Mouse (Mus musculus) midbrain, embryonic 12.5 days (tissue): ENCODE measurements around the gene Ddb1. TPM values are rescaled to one million over a fixed set of nuclear protein-coding genes. Genes with fewer than 3 reads are reported as not detected.
A peak's percentile ranks its signal among the peaks of the same experiment; 100 is the strongest.

Source experiments
- ATAC-seq: fragments of 200-750 bp; cut with Nextera tagmentation; 2 replicates; pipeline ENCODE4 v1.8.0; 2017; ENCODE audit warnings: low read depth, moderate TSS enrichment, moderate library complexity; ENCODE audit not compliant: low FRiP score
- H3K27ac ChIP-seq: fragments of 300-500 bp; sonication (generic); replicated peaks from 2 replicates; pipeline ENCODE4 v1.5.1; 2016; ENCODE audit warnings: mild to moderate bottlenecking
- H3K27me3 ChIP-seq: fragments of 300-500 bp; sonication (generic); 2 replicates; pipeline ENCODE4 v1.6.1; 2016; ENCODE audit warnings: mild to moderate bottlenecking
- H3K36me3 ChIP-seq: fragments of 300-500 bp; sonication (generic); 2 replicates; pipeline ENCODE4 v1.6.1; 2016
- H3K4me1 ChIP-seq: fragments of 300-500 bp; sonication (generic); 2 replicates; pipeline ENCODE4 v1.6.1; 2016
- H3K4me2 ChIP-seq: fragments of 300-500 bp; sonication (generic); replicated peaks from 2 replicates; pipeline ENCODE4 v1.6.1; 2016; ENCODE audit warnings: mild to moderate bottlenecking, moderate library complexity
- H3K4me3 ChIP-seq: fragments of 300-500 bp; sonication (generic); 2 replicates; pipeline ENCODE4 v1.5.1; 2016; ENCODE audit warnings: mild to moderate bottlenecking
- H3K9ac ChIP-seq: fragments of 300-500 bp; sonication (generic); replicated peaks from 2 replicates; pipeline ENCODE4 v1.6.1; 2016; ENCODE audit warnings: mild to moderate bottlenecking, moderate library complexity
- H3K9me3 ChIP-seq: fragments of 300-500 bp; sonication (generic); 2 replicates; pipeline ENCODE4 v1.6.1; 2016; ENCODE audit warnings: mild to moderate bottlenecking
- WGBS: fragments of 180-500 bp; shearing (Covaris S2); methylation state at CpG from one replicate; pipeline ENCODE4 v1.1.7; 2016; 5-methylcytosine and 5-hydroxymethylcytosine counted together
- polyA plus RNA-seq: library from polyadenylated mRNA; unstranded; fragments of >200 nt; fragmentation: Nextera tagmentation; extraction: Ambion mirVana; gene quantifications from 2 replicates; pipeline ENCODE4 v1.2.1, GENCODE M21; 2016

The Ddb1 gene
- polyA plus RNA-seq, 1 experiment from 2014 or later = 413 TPM

DNA sequence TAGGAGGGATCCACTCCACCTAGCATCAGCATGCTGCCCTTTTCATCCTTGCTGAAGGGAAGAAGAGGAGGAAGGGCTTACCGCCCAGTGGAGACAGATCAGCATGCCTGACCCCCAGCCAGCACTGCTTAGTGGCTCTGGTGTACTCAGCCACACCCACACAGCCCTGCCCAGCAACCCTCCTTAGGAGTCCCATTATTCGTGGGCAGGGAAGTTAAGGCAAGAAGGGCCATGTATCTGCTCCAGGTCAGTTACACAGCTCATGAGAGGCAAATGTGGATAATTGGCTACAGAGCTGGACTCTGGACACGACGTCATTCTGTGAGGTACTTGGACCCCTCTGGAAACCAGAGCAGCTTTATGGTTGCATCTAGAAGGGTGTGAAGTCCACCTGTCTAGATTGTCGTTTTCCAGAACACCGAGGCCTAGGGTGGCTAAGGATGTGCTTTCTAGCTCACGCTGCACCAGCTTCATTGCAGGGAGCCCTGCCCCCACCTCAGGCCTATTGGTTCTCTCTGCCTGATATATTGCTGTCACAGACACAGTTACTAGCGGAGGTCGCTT lies 66.8 kb downstream of the Ddb1 start:
- no peaks in the 10 kb centered on the region for H3K4me1 ChIP-seq
- H3K4me3 ChIP-seq = no peak overlapping the region
- no peaks in the 10 kb centered on the region; the same call in 1 of the 2 replicates for H3K27me3 ChIP-seq
- WGBS = 74% methylated on average over 9 of the region's 9 CpGs
- H3K36me3 ChIP-seq = no peaks in the 10 kb centered on the region
- H3K9me3 ChIP-seq = no peaks in the 10 kb centered on the region
- H3K4me2 ChIP-seq = no peak overlapping the region
- H3K27ac ChIP-seq = no peak overlapping the region
- H3K9ac ChIP-seq = no peak overlapping the region
- ATAC-seq = no peak

DNA sequence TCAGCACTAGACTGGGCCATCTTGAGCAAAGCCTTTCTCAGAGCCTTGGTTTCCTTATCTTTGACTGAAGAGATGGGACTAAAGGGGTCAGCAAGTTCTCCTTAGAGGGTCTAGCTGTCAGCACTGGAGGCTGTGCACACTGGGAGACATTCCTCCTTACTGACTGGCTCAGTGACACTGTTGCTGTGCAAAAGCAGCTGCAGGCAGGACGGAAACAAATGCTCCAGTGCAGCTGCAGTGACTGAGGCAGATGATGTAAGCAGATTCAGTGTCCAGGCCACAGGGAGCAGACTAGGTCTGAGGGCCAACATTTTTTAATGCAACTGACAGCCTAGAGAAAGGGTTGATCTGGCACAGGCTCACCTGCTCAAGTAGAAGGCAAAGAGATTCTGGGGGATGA lies 68.1 kb downstream of the Ddb1 start:
- Histone ChIP-seq H3K4me3 (no peak overlapping the region), H3K27ac (no peak overlapping the region)
- WGBS = 63% methylated on average over 1 of the region's 1 CpGs

DNA sequence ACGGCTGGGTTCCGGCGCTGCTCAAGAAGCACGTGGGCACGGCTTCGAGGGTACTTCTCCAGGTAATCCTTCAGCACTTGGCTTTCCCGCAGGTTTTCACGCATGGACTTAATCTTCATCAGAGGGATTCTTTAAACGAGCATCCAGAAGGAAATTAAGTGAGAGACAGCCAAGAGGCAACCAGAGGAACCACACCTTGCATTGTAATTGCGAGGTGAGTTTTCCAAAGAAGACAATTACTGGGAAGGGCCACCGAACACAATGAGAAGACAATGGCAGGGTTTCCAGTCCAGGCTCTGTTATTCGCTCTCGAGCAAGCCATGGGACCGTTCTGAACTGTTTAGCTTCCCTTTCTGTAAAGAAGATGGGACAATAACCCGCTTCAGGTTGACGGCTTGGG lies 71.5 kb downstream of the Ddb1 start:
- ATAC-seq = no peak
- Histone ChIP-seq H3K4me2 (no peak overlapping the region), H3K9ac (no peak overlapping the region), H3K27me3 (no peaks in the 10 kb centered on the region), H3K36me3 (no peaks in the 10 kb centered on the region), H3K27ac (no peak overlapping the region), H3K4me1 (no peaks in the 10 kb centered on the region), H3K4me3 (no peak overlapping the region), H3K9me3 (no peaks in the 10 kb centered on the region)
- WGBS = 86% methylated on average over 16 of the region's 16 CpGs

More for the DNA sequence above, 68.1 kb downstream of the Ddb1 start:
- Histone ChIP-seq H3K4me2 (no peak overlapping the region), H3K4me1 (no peaks in the 10 kb centered on the region), H3K9ac (0 out of 2 replicates have a peak overlapping the region, but pooled peaks have one; percentile 6), H3K27me3 (no peaks in the 10 kb centered on the region; the same call in 1 of the 2 replicates), H3K9me3 (no peaks in the 10 kb centered on the region), H3K36me3 (no peaks in the 10 kb centered on the region)
- ATAC-seq = no peak

DNA sequence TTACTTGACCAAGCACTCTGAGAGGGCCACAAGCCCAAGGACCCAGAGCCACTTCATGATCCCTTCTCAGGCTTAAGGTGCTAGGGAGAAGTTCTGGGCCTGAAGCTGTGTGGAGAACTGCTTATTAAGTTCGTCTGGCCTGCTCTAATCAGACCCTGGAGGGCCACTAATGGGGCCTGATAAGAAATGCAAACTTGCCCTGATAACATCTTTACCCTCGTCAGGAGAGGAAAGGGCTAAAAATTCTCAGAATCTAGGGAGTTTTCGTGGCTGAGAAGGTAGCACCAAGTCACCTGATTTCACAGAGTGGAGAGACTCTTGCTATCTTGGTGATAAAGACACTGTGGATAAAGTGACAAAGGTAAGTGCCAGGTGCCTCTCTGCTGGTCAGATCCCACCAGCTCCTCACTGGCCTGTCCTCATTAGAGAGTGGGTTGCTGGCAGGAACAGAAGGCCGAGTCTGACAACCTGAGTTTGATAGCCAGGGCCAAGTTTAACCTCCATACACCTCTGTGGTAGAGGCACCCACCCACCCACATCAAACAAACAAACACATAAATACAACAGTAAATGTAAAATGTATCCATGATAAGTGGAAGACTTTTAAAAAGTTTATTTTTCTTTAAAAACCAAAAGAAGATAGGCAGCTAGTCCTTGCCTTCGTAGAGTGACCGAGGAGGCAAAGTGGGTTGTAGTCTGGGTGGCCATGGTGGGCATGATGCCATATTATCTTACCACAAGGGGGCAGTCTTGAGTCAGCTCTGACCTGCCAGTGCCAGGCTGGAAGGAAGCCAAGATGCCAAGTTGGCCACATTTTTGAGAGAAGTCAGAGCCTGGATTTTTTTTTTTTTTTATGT lies 73.0 kb downstream of the Ddb1 start, which contains the start of gene Pga5:
Pga5 (minus strand) TSS at position 157 of the 857 bp plus-strand sequence.
- Histone ChIP-seq H3K9ac (no peak within 1 kb of the TSS), H3K4me3 (no peak within 1 kb of the TSS), H3K4me2 (no peak within 1 kb of the TSS), H3K36me3 (no peaks in the 10 kb centered on the region), H3K4me1 (no peaks in the 10 kb centered on the region), H3K9me3 (no peaks in the 10 kb centered on the region), H3K27me3 (no peaks in the 10 kb centered on the region; the same call in 1 of the 2 replicates), H3K27ac (no peak within 1 kb of the TSS)
- ATAC-seq = peak; percentile 71; the same call in 1 of the 2 replicates
- 52% methylated on average over 6 of the region's 6 CpGs for WGBS

DNA sequence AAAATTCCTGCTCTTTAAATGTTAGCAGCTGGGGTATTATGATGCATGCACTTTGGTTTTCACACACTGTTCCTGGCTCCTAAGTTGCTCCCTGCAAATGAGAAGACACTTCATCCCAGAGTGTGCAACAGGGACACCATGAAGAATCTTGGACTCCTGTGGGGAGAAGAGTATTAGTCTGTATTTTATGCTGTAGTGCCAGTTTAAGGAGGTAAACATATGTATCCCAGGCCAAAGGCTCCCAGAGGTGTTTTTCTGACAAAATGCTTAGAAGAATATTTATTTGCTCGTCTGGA lies 73.6 kb downstream of the Ddb1 start:
- Histone ChIP-seq H3K9me3 (no peaks in the 10 kb centered on the region), H3K4me2 (no peak overlapping the region), H3K27me3 (no peaks in the 10 kb centered on the region; the same call in 1 of the 2 replicates), H3K36me3 (no peaks in the 10 kb centered on the region), H3K9ac (no peak overlapping the region), H3K27ac (no peak overlapping the region), H3K4me1 (no peaks in the 10 kb centered on the region), H3K4me3 (no peak overlapping the region)
- ATAC-seq = peak; percentile 38; the same call in 1 of the 2 replicates
- 83% methylated on average over 1 of the region's 1 CpGs for WGBS

Other genes starting within 250 kb of the Ddb1 start
- gene Syt7, start 216.2 kb upstream of the Ddb1 start, polyA plus RNA-seq = 3.9 and 4.4 TPM in 2 replicates
- gene Lrrc10b, start 147.9 kb upstream of the Ddb1 start, polyA plus RNA-seq = 0.36 and 1.2 TPM in 2 replicates
- 0.27 and 1.1 TPM in 2 replicates for gene Ppp1r32, start 122.4 kb upstream of the Ddb1 start, polyA plus RNA-seq
- gene Cpsf7, start 80.1 kb upstream of the Ddb1 start, polyA plus RNA-seq = 61.8 and 67.6 TPM in 2 replicates
- gene Sdhaf2, start 79.2 kb upstream of the Ddb1 start, polyA plus RNA-seq = 54.8 and 54.9 TPM in 2 replicates
- 52.3 and 58.5 TPM in 2 replicates for gene Tmem216, start 49.1 kb upstream of the Ddb1 start, polyA plus RNA-seq
- gene Cyb561a3, start 28.2 kb upstream of the Ddb1 start, polyA plus RNA-seq = 15.6 and 16.7 TPM in 2 replicates
- 50.4 and 52.5 TPM in 2 replicates for gene Tmem138, start 28.0 kb upstream of the Ddb1 start, polyA plus RNA-seq
- gene Tkfc, start 327 bp downstream of the Ddb1 start, polyA plus RNA-seq = 22.9 and 25.0 TPM in 2 replicates
- gene Vwce, start 28.9 kb downstream of the Ddb1 start, polyA plus RNA-seq = 0.33 and 0.54 TPM in 2 replicates
- gene Pga5, start 72.7 kb downstream of the Ddb1 start, polyA plus RNA-seq = not detected in 2 replicates
- gene Vps37c, start 83.4 kb downstream of the Ddb1 start, polyA plus RNA-seq = 30.5 and 31.9 TPM in 2 replicates
- gene Cd5, start 133.7 kb downstream of the Ddb1 start, polyA plus RNA-seq = 0.27 and 0.32 TPM in 2 replicates
- not detected in 2 replicates for gene Cd6, start 224.7 kb downstream of the Ddb1 start, polyA plus RNA-seq
- 0.12 and 0.29 TPM in 2 replicates for gene Slc15a3, start 234.4 kb downstream of the Ddb1 start, polyA plus RNA-seq